Mouse (Mus musculus) lung, embryonic 14.5 days (tissue): Measurements from ENCODE around the gene a. TPM values are rescaled to one million over a fixed set of nuclear protein-coding genes. Genes with fewer than 3 reads are reported as not detected.
A peak's percentile ranks its signal among the peaks of the same experiment; 100 is the strongest.

Experiments
- ATAC-seq: fragments of 200-750 bp; cut with Nextera tagmentation; 2 replicates; pipeline ENCODE4 v1.8.0; 2017; ENCODE audit warnings: mild to moderate bottlenecking, moderate TSS enrichment, moderate library complexity; ENCODE audit not compliant: insufficient read depth
- DNase-seq: peaks from one replicate; pipeline ENCODE4 v3.0.0-alpha.2; 2015
- H3K27ac ChIP-seq: fragments of 300-500 bp; sonication (generic); 2 replicates; pipeline ENCODE4 v1.5.1; 2014; ENCODE audit warnings: low read depth, mild to moderate bottlenecking, moderate library complexity
- H3K27me3 ChIP-seq: fragments of 300-500 bp; sonication (generic); 2 replicates; pipeline ENCODE4 v1.6.1; 2014; ENCODE audit warnings: low read length, control low read depth; ENCODE audit not compliant: insufficient read depth
- H3K36me3 ChIP-seq: fragments of 300-500 bp; sonication (generic); 2 replicates; pipeline ENCODE4 v1.6.1; 2014; ENCODE audit warnings: control low read depth; ENCODE audit not compliant: insufficient read depth
- H3K4me1 ChIP-seq: fragments of 300-500 bp; sonication (generic); 2 replicates; pipeline ENCODE4 v1.6.1; 2014; ENCODE audit warnings: antibody characterized with exemption, control low read depth; ENCODE audit not compliant: insufficient read depth
- H3K4me2 ChIP-seq: fragments of 300-500 bp; sonication (generic); 2 replicates; pipeline ENCODE4 v1.6.1; 2014; ENCODE audit warnings: mild to moderate bottlenecking
- H3K4me3 ChIP-seq: fragments of 300-500 bp; sonication (generic); 2 replicates; pipeline ENCODE4 v1.5.1; 2014; ENCODE audit warnings: low read depth, low read length
- H3K9ac ChIP-seq: fragments of 300-500 bp; sonication (generic); 2 replicates; pipeline ENCODE4 v1.6.1; 2014
- H3K9me3 ChIP-seq: fragments of 300-500 bp; sonication (generic); 2 replicates; pipeline ENCODE4 v1.6.1; 2016; ENCODE audit warnings: low read depth, low read length, control low read depth
- CTCF ChIP-seq: IDR thresholded peaks from 2 replicates; pipeline ENCODE4 v1.5.1; 2016; ENCODE audit warnings: antibody characterized with exemption, low read depth
- WGBS: fragments of 180-500 bp; shearing (Covaris S2); extraction: QIAGEN DNeasy Blood & Tissue Kit; methylation state at CpG from one replicate; pipeline ENCODE4 v1.1.7; 2014; 5-methylcytosine and 5-hydroxymethylcytosine counted together
- polyA plus RNA-seq: library from polyadenylated mRNA; unstranded; fragments of >200 nt; fragmentation: Nextera tagmentation; extraction: Ambion mirVana; gene quantifications from 2 replicates; pipeline ENCODE4 v1.2.1, GENCODE M21; 2014

a gene
- not detected in 2 replicates for polyA plus RNA-seq

DNA sequence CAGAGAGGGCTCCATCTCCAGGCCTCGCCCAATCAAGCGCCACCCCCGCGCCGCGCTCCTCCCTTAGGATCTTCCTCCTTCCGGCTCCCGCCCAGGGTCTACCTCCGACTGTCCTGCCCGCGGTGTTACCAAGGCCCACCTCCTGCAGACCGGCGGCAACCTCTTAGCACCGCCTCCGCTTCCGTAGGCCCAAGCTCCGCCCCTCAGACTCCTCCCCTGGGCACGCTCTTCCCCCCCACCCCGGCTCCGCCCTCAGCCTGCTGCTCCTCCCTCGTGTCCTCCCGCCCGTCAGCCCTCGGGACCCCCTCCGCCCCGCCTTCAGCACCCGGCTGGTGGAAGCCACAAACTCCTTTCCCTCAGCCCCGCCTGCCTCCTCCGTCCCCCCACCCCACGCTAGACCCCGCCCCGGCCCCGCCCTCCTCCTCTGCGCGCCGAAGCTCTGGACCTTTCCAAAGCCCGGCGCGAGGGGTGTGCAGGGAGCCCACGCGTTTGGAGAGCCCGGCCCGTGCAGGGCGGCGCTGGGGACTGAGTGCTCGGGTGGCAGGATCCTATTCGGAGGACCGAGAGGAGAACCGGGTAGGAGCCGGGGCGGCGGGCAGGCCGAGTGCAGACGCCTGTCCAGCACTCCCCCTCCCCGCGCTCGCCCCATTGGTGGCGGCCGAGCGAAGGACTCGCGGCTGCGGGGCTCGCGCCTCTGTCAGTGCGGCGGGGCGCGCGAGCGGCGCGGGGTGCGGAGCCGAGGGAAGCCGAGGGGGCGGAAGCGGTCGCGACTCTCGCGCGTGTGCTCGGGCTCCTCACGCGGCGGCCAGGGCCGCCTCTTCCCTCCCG lies at the start of gene a, which contains the start of gene Raly:
Gene a, plus strand, starts transcription at position 747 of the 828 bp plus-strand sequence.
Gene Raly, plus strand, starts transcription at position 441 of the 828 bp plus-strand sequence.
- peak; percentile 14 for TF ChIP-seq CTCF
- under 1% methylated on average over 84 of the region's 89 CpGs for WGBS
- H3K9me3 ChIP-seq: no peaks in the 10 kb centered on the region
- H3K4me1 ChIP-seq: peaks cover 16% of the 10 kb centered on the region
- H3K4me3 ChIP-seq: peak within 1 kb of the TSS; percentile 99
- no peaks in the 10 kb centered on the region for H3K27me3 ChIP-seq
- DNase-seq (peak; percentile 98), ATAC-seq (peak; percentile 98)
- peak within 1 kb of the TSS; percentile 98 for H3K27ac ChIP-seq
- peak within 1 kb of the TSS; percentile 93 for H3K9ac ChIP-seq
- peak within 1 kb of the TSS; percentile 77 for H3K4me2 ChIP-seq
- H3K36me3 ChIP-seq: 0 out of 2 replicates have a peak, but pooled peaks cover 3% of the 10 kb centered on the region

DNA sequence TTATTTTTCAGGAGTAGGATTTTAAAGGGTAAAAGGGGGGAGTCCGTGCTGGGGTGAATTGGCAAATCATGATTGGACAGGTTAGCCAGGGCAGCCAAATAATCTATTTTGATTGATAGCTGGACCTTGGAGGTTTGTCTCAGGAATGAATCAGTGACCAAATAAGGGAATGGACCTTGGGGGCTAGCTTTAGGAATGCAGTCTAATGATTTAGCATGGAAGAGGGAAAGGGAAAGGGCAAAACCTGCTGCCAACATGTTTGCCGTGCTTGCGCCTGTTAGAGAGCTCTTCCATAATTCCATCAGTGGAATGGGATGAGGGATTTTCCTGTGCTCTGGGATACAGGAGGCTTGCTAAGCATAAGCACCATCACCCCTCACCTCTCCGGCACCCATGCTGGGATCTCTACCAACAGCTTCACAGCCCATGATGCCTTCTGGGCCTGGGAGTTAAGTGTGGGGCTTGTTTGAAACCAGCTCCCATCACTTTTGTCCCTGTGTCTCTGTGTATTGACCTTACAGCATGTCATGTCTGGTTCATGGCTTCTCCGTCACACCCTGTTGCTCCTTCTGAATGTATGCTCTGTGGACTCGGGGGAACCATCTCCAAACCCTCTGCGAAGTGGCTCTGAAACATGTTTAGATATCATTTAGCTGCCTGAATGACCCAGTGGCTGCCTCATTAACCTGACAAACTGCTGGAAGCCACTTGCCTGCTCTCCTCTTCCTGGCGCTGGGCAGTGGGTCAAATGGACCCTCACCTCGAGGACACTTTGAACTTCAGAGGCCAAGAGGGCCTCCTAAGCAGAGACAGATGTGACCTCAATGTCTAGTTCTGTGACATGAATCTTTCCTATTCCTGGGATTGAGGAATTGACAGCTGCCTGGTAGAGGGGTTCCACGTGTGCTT lies 48.0 kb upstream of the a start:
- Histone ChIP-seq H3K36me3 (no peaks in the 10 kb centered on the region), H3K4me3 (no peak overlapping the region), H3K9me3 (no peaks in the 10 kb centered on the region), H3K27me3 (no peaks in the 10 kb centered on the region), H3K4me2 (no peak overlapping the region), H3K27ac (no peak overlapping the region), H3K4me1 (no peaks in the 10 kb centered on the region), H3K9ac (no peak overlapping the region)
- DNase-seq (no peak), ATAC-seq (no peak)
- 68% methylated on average over 10 of the region's 10 CpGs for WGBS
- no peak for TF ChIP-seq CTCF

DNA sequence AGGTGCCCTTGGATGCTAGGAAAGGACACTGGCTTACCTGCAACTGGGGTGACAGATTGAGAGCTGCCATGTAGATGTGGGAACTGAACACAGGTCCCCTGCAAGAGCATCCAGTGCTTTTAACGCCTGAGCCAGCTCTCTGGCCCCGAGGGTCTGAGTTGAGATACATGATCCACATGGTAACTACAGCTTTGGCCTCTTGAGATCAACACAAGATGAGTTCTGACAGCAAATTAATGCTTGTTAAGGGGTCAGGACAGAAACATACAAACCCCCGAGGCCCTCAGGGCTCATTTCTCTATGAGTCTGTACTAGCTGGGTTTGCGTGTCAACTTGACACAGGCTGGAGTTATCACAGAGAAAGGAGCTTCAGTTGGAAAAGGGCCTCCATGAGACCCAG lies 47.3 kb upstream of the a start:
- 63% methylated on average over 4 of the region's 4 CpGs for WGBS
- no peak for DNase-seq

DNA sequence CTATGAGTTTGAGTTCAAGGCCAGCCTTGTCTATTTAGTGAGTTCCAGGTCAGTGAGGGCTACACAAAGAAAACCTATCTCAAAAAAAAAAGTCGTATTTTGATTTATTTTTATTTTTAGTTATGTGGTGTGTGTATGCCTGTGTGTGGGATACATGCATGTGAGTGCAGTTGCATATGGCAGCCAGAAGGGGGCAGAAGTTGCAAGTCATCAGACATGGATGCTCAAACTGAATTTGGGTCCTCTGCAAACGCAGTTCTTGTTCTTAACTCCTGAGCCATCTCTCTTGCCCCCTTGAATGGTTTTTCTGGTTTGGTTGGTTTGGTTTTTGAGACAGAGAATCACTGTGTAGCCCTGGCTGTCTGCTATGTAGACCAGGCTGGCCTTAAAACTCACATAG lies 42.8 kb upstream of the a start:
- H3K4me2 ChIP-seq: no peak overlapping the region
- DNase-seq (no peak), ATAC-seq (no peak)
- H3K27me3 ChIP-seq: no peaks in the 10 kb centered on the region
- H3K4me1 ChIP-seq: peaks cover 7% of the 10 kb centered on the region; the same call in 1 of the 2 replicates
- H3K4me3 ChIP-seq: no peak overlapping the region
- no peaks in the 10 kb centered on the region for H3K9me3 ChIP-seq
- TF ChIP-seq CTCF: peak; percentile 43
- 82% methylated on average over 2 of the region's 2 CpGs for WGBS
- H3K36me3 ChIP-seq: no peaks in the 10 kb centered on the region
- H3K27ac ChIP-seq: no peak overlapping the region
- H3K9ac ChIP-seq: no peak overlapping the region

More for the DNA sequence above, 47.3 kb upstream of the a start:
- no peak overlapping the region for H3K4me2 ChIP-seq
- no peak for TF ChIP-seq CTCF
- H3K4me1 ChIP-seq: peaks cover under 1% of the 10 kb centered on the region; the same call in 1 of the 2 replicates
- no peaks in the 10 kb centered on the region for H3K9me3 ChIP-seq
- ATAC-seq: no peak
- no peak overlapping the region for H3K9ac ChIP-seq
- no peak overlapping the region for H3K27ac ChIP-seq
- no peak overlapping the region for H3K4me3 ChIP-seq
- H3K36me3 ChIP-seq: no peaks in the 10 kb centered on the region
- H3K27me3 ChIP-seq: no peaks in the 10 kb centered on the region

DNA sequence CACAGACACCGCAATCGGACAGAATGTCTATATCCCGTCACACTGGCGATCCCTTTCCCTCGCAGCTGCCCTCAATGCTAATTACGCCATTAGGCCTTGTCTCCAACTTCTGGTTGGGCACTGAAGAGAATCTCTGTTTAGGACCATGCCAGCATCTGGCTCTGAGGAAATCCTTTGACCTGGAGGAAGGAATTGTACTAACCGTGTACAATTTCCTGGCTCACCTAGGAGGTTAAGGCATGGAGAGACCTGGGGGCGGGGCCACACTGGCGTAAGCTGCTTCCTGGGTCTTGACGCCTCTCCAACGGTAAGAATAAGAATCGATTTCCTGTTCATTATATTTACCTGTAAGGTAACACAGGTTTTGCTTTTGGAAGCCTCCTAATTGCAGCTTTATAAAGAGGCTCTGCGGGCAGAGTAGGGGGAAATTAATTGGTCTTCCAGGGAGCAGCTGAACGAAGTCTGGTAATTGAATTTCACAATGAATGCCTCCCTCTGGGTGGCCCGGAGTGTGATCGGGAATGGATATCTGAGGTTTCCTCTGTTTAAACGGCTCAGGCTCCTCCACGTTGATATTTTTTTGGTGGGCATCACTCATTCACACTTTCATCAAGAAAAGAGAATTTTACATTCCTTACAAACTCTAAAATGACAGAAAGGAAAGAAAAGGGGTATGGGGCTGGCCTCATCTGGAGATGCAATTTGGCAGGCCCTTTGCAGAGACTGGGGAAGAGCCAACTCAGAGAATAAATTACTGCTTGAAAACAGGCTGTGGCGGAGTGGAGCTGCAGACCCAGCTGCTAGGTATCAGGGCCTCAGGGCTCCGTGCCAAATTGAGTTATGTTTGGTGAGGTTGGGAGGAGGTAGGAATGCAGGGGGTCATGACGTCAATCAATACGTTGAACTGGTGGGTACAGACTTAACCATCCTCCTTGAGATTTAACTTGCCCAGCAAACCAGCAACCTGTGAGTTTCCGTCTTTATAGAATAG lies 41.9 kb upstream of the a start:
- ATAC-seq (peak; percentile 84; the same call in 1 of the 2 replicates), DNase-seq (peak; percentile 85)
- Histone ChIP-seq H3K9ac (no peak overlapping the region), H3K27ac (peak overlapping the region; percentile 6; the same call in 1 of the 2 replicates), H3K4me2 (0 out of 2 replicates have a peak overlapping the region, but pooled peaks have one; percentile 7), H3K27me3 (no peaks in the 10 kb centered on the region), H3K4me3 (no peak overlapping the region), H3K9me3 (no peaks in the 10 kb centered on the region), H3K4me1 (peaks cover 7% of the 10 kb centered on the region; the same call in 1 of the 2 replicates), H3K36me3 (no peaks in the 10 kb centered on the region)
- TF ChIP-seq CTCF: no peak
- 51% methylated on average over 23 of the region's 23 CpGs for WGBS

DNA sequence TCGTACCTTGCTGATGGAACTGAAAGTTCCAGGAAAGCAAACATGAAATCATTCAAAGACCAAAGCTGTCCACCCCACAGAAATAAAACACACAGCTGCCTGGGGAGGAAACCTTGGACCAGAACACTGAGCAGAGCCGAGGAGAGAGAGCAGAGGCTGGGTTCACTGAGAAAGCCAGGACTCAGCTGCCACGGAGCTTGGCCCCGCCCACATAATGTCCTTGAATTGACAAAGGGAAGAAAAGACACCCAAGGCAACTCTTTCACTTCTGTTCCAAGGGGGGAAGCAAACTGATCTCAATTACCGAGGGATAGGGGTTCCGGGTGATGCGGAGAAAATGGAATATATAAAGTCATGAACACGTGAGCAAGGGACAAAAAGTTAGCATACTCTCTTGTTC lies 39.3 kb upstream of the a start:
- peaks cover 7% of the 10 kb centered on the region; the same call in 1 of the 2 replicates for H3K4me1 ChIP-seq
- no peak overlapping the region for H3K27ac ChIP-seq
- WGBS: 59% methylated on average over 8 of the region's 8 CpGs
- ATAC-seq (no peak), DNase-seq (no peak)
- no peak overlapping the region for H3K9ac ChIP-seq
- H3K4me2 ChIP-seq: no peak overlapping the region
- H3K27me3 ChIP-seq: no peaks in the 10 kb centered on the region
- no peaks in the 10 kb centered on the region for H3K9me3 ChIP-seq
- H3K4me3 ChIP-seq: no peak overlapping the region
- no peaks in the 10 kb centered on the region for H3K36me3 ChIP-seq
- TF ChIP-seq CTCF: no peak
